Mouse (Mus musculus) CH12.LX (cell line): Measurements from ENCODE around the gene Vav1.

Source experiments
- CHD2 ChIP-seq: IDR thresholded peaks from 2 replicates; pipeline ENCODE4 v1.6.1; 2011; ENCODE audit warnings: low read length, improper control_type of control experiment
- CTCF ChIP-seq, 2 experiments: IDR thresholded peaks in 1 of 2; conservative IDR thresholded peaks in 1 of 2; 2 replicates each; pipeline ENCODE4 v1.5.1; 2011 to 2012; ENCODE audit warnings: low read depth in 2 of 2, low read length in 2 of 2, improper control_type of control experiment in 1 of 2, inconsistent platforms in 1 of 2, mild to moderate bottlenecking in 1 of 2, moderate library complexity in 1 of 2
- EP300 ChIP-seq: IDR thresholded peaks from 2 replicates; pipeline ENCODE4 v1.6.1; 2011; ENCODE audit warnings: low read length, improper control_type of control experiment
- JUND ChIP-seq: conservative IDR thresholded peaks from 2 replicates; pipeline ENCODE4 v1.6.1; 2011; ENCODE audit warnings: low read depth, low read length, improper control_type of control experiment
- MYC ChIP-seq: IDR thresholded peaks from 2 replicates; pipeline ENCODE4 v1.6.1; 2011; ENCODE audit warnings: low read depth, mild to moderate bottlenecking, improper control_type of control experiment, low read length
- POLR2A ChIP-seq: IDR thresholded peaks from 2 replicates; pipeline ENCODE4 v1.6.1; 2011; ENCODE audit warnings: low read depth, mild to moderate bottlenecking, improper control_type of control experiment, low read length
- USF1 ChIP-seq: IDR thresholded peaks from 2 replicates; pipeline ENCODE4 v1.6.1; 2014; ENCODE audit warnings: low read depth, mild to moderate bottlenecking, inconsistent platforms, low read length, improper control_type of control experiment
- ZMIZ1 ChIP-seq: IDR thresholded peaks from 2 replicates; pipeline ENCODE4 v1.6.1; 2012; ENCODE audit warnings: low read depth, mild to moderate bottlenecking, inconsistent platforms, low read length, improper control_type of control experiment
- ZNF384 ChIP-seq: IDR thresholded peaks from 2 replicates; pipeline ENCODE4 v1.6.1; 2012; ENCODE audit warnings: low read depth, low read length, improper control_type of control experiment, inconsistent platforms

DNA sequence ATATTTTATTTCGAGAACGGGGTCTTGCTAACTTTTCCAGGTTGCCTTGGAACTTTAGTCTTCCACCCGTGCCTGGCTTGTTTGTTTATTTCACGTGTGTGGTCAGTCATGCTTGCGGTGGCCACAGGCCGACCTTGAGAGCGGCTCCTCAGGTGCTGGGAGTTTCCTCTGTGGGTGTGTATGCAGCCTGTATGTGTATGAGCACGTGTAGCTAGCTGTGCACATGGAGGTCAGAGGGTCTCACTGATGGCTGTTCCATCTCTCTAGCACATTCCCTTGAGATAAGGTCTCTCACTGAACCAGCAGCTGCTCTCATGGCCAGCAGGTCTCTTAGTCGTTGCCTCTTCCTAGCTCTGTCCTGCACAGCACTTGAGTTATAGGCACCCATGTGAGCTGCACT, 18.5 kb upstream of the Vav1 start:
- no peak for TF ChIP-seq CHD2
- no peak for TF ChIP-seq USF1
- TF ChIP-seq POLR2A: no peak
- TF ChIP-seq CTCF (conservative IDR thresholded peaks at IDR 0.05 in 1 of 2, IDR thresholded peaks at IDR 0.05 in 1 of 2; ENCODE audit: low read depth in 2 of 2, low read length in 2 of 2): no peak
- TF ChIP-seq MYC: no peak
- no peak for TF ChIP-seq JUND
- no peak for TF ChIP-seq ZMIZ1
- TF ChIP-seq ZNF384: no peak
- no peak for TF ChIP-seq EP300
